Mouse (Mus musculus) left cerebral cortex, postnatal 4 days (tissue): ENCODE results near the gene Tgfa. TPM values are rescaled to one million over a fixed set of nuclear protein-coding genes. Genes with fewer than 3 reads are reported as not detected.

Source experiments
- DNase-seq: peaks from one replicate; pipeline ENCODE4 v3.0.0-alpha.2; 2022
- intact Hi-C: fragments of 180-260 bp; cut with DNase I; formaldehyde crosslinking; loops from one replicate; pipeline ENCODE4 v1.15.1; 2025
- total RNA-seq, 2 experiments: library from RNA; stranded (reverse); gene quantifications; 2 replicates each; pipeline ENCODE4 v1.2.3; 2021

Tgfa gene
- total RNA-seq, 2 experiments from 2014 or later, result 28.6 TPM

- peak; percentile 13 for DNase-seq
- intact Hi-C loops, result no loop called here
Measured at GRCm38 (mm10) chr6:86220171-86220570, 25.1 kb downstream of the Tgfa start.

GRCm38 (mm10) chr6:86222381-86222780 is 27.4 kb downstream of the Tgfa start:
- intact Hi-C loops, result no loop called here
- DNase-seq, result no peak

- DNase-seq, result no peak
- intact Hi-C loops, result no loop called here
Measured at GRCm38 (mm10) chr6:86225604-86226003, 30.6 kb downstream of the Tgfa start.

GRCm38 (mm10) chr6:86232367-86232766 is 37.3 kb downstream of the Tgfa start:
- DNase-seq, result no peak
- intact Hi-C loops, result no loop called here

- no peak for DNase-seq
- intact Hi-C loops, result no loop called here
Measured at GRCm38 (mm10) chr6:86233512-86234430, 38.7 kb downstream of the Tgfa start.

GRCm38 (mm10) chr6:86244866-86245265 is 49.8 kb downstream of the Tgfa start:
- DNase-seq, result no peak
- intact Hi-C loops, result no loop called here

- intact Hi-C loops, result no loop called here
- DNase-seq, result no peak
Measured at GRCm38 (mm10) chr6:86245965-86246364, 50.9 kb downstream of the Tgfa start.

- no peak for DNase-seq
- intact Hi-C loops, result no loop called here
Measured at GRCm38 (mm10) chr6:86248562-86248961, 53.5 kb downstream of the Tgfa start.

- intact Hi-C loops, result no loop called here
- no peak for DNase-seq
Measured at GRCm38 (mm10) chr6:86249042-86249441, 54.0 kb downstream of the Tgfa start.

- DNase-seq, result no peak
- intact Hi-C loops, result no loop called here
Measured at GRCm38 (mm10) chr6:86250236-86250635, 55.2 kb downstream of the Tgfa start.

- intact Hi-C loops, result no loop called here
- DNase-seq, result no peak
Measured at GRCm38 (mm10) chr6:86250830-86251229, 55.8 kb downstream of the Tgfa start.

GRCm38 (mm10) chr6:86252176-86253125 is 57.4 kb downstream of the Tgfa start:
- intact Hi-C loops, result no loop called here
- no peak for DNase-seq

- no peak for DNase-seq
- intact Hi-C loops, result no loop called here
Measured at GRCm38 (mm10) chr6:86255899-86256298, 60.9 kb downstream of the Tgfa start.

- no peak for DNase-seq
- intact Hi-C loops, result no loop called here
Measured at GRCm38 (mm10) chr6:86259242-86259641, 64.2 kb downstream of the Tgfa start.

GRCm38 (mm10) chr6:86260322-86261050 is 65.5 kb downstream of the Tgfa start:
- no peak for DNase-seq
- intact Hi-C loops, result no loop called here

GRCm38 (mm10) chr6:86266786-86267185 is 71.8 kb downstream of the Tgfa start:
- no peak for DNase-seq
- intact Hi-C loops, result no loop called here

- DNase-seq, result no peak
- intact Hi-C loops, result no loop called here
Measured at GRCm38 (mm10) chr6:86270373-86271068, 75.5 kb downstream of the Tgfa start.

GRCm38 (mm10) chr6:86271130-86271529 is 76.1 kb downstream of the Tgfa start:
- intact Hi-C loops, result no loop called here
- DNase-seq, result no peak

- no peak for DNase-seq
- intact Hi-C loops, result no loop called here
Measured at GRCm38 (mm10) chr6:86275704-86276103, 80.7 kb downstream of the Tgfa start.

GRCm38 (mm10) chr6:86276816-86277215 is 81.8 kb downstream of the Tgfa start:
- intact Hi-C loops, result no loop called here
- no peak for DNase-seq
